Mouse (Mus musculus): ENCODE data around the gene Cerkl.

DNA sequence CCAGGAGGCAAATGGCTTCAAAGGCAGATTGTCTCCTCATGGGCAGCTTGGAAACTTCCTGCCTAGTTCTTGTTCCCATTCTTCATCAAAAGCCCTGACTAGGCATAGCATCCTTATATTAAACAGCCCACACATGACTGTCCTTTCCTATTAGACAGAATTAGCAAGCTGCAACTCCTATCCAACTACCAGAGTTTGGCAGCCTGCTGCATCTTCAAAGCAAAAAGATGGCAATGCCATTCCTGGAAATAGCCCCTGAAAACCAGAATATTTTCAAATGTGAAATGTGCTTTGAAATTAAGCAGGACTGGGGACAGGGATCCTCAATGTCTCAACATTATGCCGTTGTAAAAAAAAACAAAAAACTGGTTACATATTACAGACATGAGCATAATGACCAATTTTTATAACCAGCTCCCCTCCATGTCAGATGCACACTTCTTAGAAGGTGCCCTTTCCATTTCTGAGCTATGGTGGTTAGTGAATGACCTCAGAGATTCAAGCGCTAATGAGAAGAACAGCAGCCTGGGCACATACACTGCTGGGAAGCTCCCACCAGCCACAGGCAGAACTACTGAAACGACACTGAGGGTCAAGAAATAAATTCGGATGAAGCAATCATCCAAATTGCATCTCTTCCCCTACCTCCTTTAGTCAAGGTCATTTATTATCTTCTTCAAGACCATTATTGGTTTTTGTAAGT, 104.3 kb downstream of the Cerkl start:
- TF ChIP-seq CTCF (IDR thresholded peaks at IDR 0.05; ENCODE audit: low read depth) = no peak
- no peak for TF ChIP-seq EP300 (IDR thresholded peaks at IDR 0.05; ENCODE audit: low read depth)

All from liver, embryonic 14.5 days (tissue).